Comparison of ENCODE assay signal across 8 mouse cellular contexts in the genomic region with DNA sequence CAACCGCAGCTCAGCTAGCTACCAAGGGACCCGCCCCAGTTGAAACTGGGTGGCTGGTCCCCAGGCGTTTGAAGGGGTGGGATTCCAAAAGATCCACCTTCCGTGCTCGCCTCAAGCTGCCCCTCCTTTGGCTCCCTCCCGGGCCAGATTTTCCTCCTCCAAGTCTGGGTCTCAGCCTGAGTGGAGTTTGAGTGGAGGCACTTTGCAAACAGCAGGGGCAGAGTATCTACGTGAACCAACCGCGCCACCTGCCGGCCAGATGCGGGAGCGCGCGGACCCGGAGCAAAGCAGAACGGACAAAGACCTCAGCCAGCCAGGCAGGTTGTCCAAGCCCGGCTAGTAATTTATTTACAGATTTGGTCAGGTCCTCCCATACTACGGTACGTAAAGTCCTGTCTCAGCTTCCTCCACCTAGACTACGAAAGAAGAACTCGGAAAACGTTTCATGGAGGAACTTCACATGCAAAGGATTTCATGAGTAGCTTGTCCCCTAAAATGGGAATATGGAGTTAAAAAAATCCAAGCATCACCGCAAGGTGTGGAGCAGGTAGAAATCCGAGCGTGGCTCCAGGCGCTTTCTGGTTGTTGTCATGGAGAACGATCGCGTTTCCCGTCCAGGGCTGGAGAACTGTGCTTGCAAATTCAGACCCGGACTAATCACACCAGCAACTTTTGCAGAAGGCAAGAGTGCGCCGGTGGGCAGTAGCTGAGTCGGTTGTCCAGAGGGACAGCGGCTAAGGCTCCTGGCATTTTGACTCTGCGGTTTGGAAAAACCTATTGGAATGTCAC. TPM values are rescaled to one million over a fixed set of nuclear protein-coding genes. Genes with fewer than 3 reads are reported as not detected.
DNase-seq lines count a peak whose midpoint lies in the region; ATAC-seq lines count a peak whose summit lies in the region.

No protein-coding gene starts in this region.

- under 1% methylated on average over 36 of the region's 36 CpGs for whole genome bisulfite sequencing in embryonic facial prominence, embryonic 10.5 days
- WGBS in limb, embryonic 10.5 days: 2% methylated on average over 36 of the region's 36 CpGs
- WGBS in midbrain, embryonic 12.5 days: 1% methylated on average over 35 of the region's 36 CpGs

- H3K9me3 ChIP-seq in embryonic facial prominence, embryonic 10.5 days: no peaks in the 10 kb centered on the region
- no peaks in the 10 kb centered on the region for H3K9me3 ChIP-seq in limb, embryonic 10.5 days (replicated peaks)
- no peaks in the 10 kb centered on the region for H3K9me3 ChIP-seq in midbrain, embryonic 12.5 days

- H3K27ac ChIP-seq in embryonic facial prominence, embryonic 10.5 days (replicated peaks): peak overlapping the region; percentile 90
- peak overlapping the region; percentile 91 for H3K27ac ChIP-seq in limb, embryonic 10.5 days
- peak overlapping the region; percentile 39; the same call in 1 of the 2 replicates for H3K27ac ChIP-seq in midbrain, embryonic 12.5 days (replicated peaks)

- H3K4me1 ChIP-seq in embryonic facial prominence, embryonic 10.5 days: peaks cover 43% of the 10 kb centered on the region
- peaks cover 43% of the 10 kb centered on the region for H3K4me1 ChIP-seq in limb, embryonic 10.5 days
- H3K4me1 ChIP-seq in midbrain, embryonic 12.5 days: peaks cover 29% of the 10 kb centered on the region

- peak overlapping the region; percentile 68 for H3K9ac ChIP-seq in midbrain, embryonic 12.5 days (replicated peaks)

- H3K4me3 ChIP-seq in embryonic facial prominence, embryonic 10.5 days: peak overlapping the region; percentile 80
- peak overlapping the region; percentile 81 for H3K4me3 ChIP-seq in limb, embryonic 10.5 days
- peak overlapping the region; percentile 58 for H3K4me3 ChIP-seq in midbrain, embryonic 12.5 days

- H3K27me3 ChIP-seq in embryonic facial prominence, embryonic 10.5 days (replicated peaks; ENCODE audit: low read depth, poor library complexity, severe bottlenecking): peaks cover 42% of the 10 kb centered on the region
- H3K27me3 ChIP-seq in limb, embryonic 10.5 days (ENCODE audit: low read depth, poor library complexity, severe bottlenecking): peaks cover 17% of the 10 kb centered on the region
- H3K27me3 ChIP-seq in midbrain, embryonic 12.5 days: peaks cover 19% of the 10 kb centered on the region

- H3K4me2 ChIP-seq in midbrain, embryonic 12.5 days (replicated peaks): peak overlapping the region; percentile 91

- DNase-seq in adrenal gland, postnatal 25 days: peak; percentile 93
- DNase-seq in embryonic facial prominence, embryonic 10.5 days (ENCODE audit: low spot score): peak; percentile 94
- peak; percentile 98 for DNase-seq in heart, adult 11 months
- DNase-seq in kidney, adult 18-20 months: peak; percentile 98
- peak; percentile 97 for DNase-seq in limb, embryonic 10.5 days (ENCODE audit: low spot score)
- peak; percentile 64 for DNase-seq in skeletal muscle tissue, adult 2 months (ENCODE audit: low read depth, low spot score)
- peak; percentile 91 for DNase-seq in yolk sac, embryonic 10.5 days (ENCODE audit: low spot score)

- H3K36me3 ChIP-seq in embryonic facial prominence, embryonic 10.5 days (replicated peaks): no peaks in the 10 kb centered on the region
- H3K36me3 ChIP-seq in limb, embryonic 10.5 days: no peaks in the 10 kb centered on the region
- H3K36me3 ChIP-seq in midbrain, embryonic 12.5 days: no peaks in the 10 kb centered on the region

- ATAC-seq in midbrain, embryonic 12.5 days (ENCODE audit: low FRiP score, low read depth): peak; percentile 8; the same call in 1 of the 2 replicates

RNA-seq across cellular contexts. Expression of gene Epha4, which starts 1.5 kb away (rescaled TPM):
- 2.7 TPM in 2 replicates for total RNA-seq in adrenal gland, postnatal 25 days (2021)
- 26.2 and 29.1 TPM in 2 replicates for polyA plus RNA-seq in embryonic facial prominence, embryonic 10.5 days (2016; fragmentation: Nextera tagmentation; extraction: Ambion mirVana)
- polyA plus RNA-seq in limb, embryonic 10.5 days (2016; fragmentation: Nextera tagmentation; extraction: Ambion mirVana): 24.9 and 44.3 TPM in 2 replicates
- polyA plus RNA-seq in midbrain, embryonic 12.5 days (2016; fragmentation: Nextera tagmentation; extraction: Ambion mirVana): 32.9 and 39.4 TPM in 2 replicates

Comparison
In these comparisons a context has a peak if more than half of its experiments do, and no peak if none do; other contexts are left out.
1. Peak in every context shown above with its lines: DNase-seq, ATAC-seq, H3K4me3 ChIP-seq and H3K27ac ChIP-seq.
2. H3K27ac ChIP-seq: peak in every context shown above with its lines; median percentile 91 in limb, embryonic 10.5 days; 90 in embryonic facial prominence, embryonic 10.5 days; 39 in midbrain, embryonic 12.5 days.